Mouse (Mus musculus) kidney, postnatal 10 days (tissue): ENCODE results near the gene Pkn3.

Experiments
- DNase-seq: peaks from one replicate; pipeline ENCODE4 v3.0.0; 2021; ENCODE audit warnings: mixed read lengths

Pkn3 gene

GRCm38 (mm10) chr2:30063791-30064190 lies 13.7 kb upstream of the Pkn3 start:
- no peak for DNase-seq

DNA sequence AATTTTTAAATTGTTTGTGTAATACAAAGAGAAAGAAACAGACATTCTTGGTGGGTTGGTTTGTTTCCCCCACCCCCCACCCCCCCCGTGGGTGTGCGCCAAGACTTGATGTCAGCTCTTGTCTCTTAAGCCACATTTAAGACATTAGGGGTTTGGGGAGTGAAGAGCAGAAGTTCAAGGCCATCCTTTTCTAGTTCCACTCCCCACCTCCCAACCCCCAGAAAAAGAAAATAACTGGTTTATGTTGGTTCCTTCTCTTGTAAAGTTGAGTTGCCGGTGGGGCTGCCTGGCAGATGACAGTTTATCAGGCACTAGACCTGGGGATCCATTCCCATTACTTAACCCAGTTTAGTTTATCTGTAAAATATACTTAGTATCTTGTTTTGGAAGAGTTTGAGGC lies 13.2 kb upstream of the Pkn3 start:
- DNase-seq: no peak

- DNase-seq: peak; percentile 98
Observed at GRCm38 (mm10) chr2:30066046-30066901, 11.2 kb upstream of the Pkn3 start.

DNA sequence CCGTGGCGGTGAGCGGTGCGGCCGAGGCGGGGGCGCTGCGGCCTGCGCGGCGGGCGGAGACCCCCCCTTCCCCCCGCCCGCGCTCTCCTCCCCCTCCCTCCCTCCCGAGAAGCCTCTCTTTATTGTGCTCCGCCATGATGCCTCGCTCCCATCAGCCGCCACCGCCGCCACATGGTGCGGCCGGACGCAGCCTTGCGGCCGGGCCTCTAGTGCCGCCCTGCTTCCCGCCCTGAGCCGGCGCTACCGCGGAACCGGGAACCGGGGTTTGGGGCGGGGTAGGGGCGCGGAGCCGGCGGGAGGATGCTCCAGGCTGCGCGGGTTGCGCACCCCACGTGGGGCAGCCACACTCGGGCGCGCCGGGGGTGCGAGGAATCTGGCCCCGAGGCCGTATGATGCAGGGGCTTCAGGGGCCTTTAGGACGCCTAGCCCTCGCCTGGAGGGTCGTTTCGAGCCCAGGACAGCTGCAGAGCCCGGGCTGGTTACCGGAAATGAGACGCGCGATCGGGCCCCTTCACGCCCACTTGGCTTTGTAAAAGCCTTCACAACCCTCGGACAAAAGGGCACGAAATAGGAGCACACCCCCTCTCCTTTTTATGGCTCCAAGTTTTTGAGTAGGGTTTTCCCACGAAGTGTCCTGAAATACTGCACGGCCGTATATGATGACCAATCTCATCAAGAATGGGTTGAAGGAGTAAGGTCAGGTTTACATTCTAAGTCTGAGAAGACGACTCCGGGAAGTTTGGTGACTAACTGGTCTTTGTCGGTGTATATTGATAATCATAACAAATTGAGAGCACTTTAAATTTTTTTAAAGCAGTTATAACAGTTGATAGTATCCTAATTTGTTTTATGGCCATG lies 10.2 kb upstream of the Pkn3 start:
- DNase-seq: peak; percentile 66

DNA sequence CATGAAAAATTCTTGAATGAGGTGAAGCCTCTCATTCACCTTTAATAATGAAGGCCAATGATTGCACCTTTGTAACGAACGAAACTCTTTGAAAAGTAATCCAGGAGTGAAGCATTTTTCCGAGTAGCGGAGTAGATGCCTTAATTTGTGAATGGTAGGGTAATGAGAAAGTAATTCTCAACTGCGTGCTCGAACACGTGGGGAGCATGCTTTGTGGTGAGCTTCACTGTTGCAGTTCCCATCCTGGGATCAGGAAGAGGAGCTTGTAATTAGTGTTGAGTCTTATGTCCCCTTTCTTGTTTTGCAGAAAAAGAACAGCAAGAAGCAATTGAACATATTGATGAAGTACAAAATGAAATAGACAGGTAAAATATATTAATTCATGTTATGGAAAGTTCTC lies 9.5 kb upstream of the Pkn3 start:
- DNase-seq: no peak

DNA sequence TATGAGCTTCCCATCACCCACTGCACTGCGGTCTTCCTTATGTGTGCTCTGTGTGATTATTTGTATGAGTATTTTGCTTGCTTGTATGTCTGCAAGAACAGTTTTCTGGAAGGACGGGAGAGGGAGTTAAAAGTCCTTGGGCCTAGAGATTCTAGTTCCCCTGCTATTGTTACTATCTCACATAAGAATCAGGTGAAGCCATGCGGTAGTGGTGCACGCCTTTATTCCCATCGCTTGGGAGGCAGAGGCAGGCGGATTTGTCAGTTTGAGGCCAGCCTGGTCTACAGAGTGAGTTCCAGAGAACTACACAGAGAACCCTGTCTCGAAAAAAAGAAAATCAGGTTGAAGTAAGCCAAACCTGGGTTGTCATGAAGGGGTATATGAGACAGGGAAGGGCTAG lies 4.6 kb upstream of the Pkn3 start:
- no peak for DNase-seq

GRCm38 (mm10) chr2:30073285-30073684 lies 4.2 kb upstream of the Pkn3 start:
- DNase-seq: no peak

- DNase-seq: no peak
Observed at GRCm38 (mm10) chr2:30075625-30076024, 1.9 kb upstream of the Pkn3 start.

DNA sequence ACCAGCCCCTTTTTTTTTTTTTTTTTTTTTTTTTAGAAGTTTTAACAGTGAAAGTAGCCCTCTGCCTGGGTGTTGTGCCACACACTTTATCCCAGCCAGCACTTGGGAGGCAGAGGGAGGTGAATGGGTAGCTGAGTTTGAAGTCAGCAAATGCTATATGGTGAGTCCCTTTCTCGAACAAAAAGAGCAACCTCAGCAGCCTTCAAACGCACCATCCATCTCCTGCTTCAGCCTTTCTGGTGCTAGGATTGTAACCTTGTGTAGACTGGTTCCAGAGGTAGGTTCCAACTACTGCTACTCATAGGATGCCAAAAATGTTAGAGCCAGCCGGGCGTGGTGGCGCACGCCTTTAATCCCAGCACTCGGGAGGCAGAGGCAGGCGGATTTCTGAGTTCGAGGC lies 1.0 kb upstream of the Pkn3 start:
- no peak for DNase-seq

- peak; percentile 9 for DNase-seq
Observed at GRCm38 (mm10) chr2:30076959-30077358, 525 bp upstream of the Pkn3 start.

- peak; percentile 54 for DNase-seq
Observed at GRCm38 (mm10) chr2:30078349-30078712, 847 bp downstream of the Pkn3 start.

DNA sequence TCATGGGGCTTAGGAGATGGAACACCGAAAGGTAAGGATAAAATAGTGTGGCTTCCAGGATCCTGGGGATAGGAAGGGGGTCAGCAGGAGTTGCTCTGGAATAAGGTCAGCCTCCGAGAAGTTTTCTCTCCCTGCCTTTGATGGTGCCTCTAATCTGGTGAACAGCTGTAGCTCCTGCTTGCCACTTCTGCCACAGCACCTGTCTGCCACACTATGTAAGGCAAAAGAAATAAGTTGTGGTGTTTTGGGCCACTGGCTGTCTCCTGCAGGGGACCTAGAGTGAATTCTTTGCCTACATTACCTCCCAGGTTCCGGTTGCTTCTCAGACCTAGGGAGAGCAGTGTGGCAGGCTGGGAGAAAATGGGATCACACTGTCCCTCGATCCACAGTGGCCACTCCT lies 1.3 kb downstream of the Pkn3 start:
- no peak for DNase-seq

GRCm38 (mm10) chr2:30080181-30080800 lies 2.8 kb downstream of the Pkn3 start:
- DNase-seq: peak; percentile 14

- DNase-seq: no peak
Observed at GRCm38 (mm10) chr2:30084113-30084512, 6.6 kb downstream of the Pkn3 start.

- DNase-seq: no peak
Observed at GRCm38 (mm10) chr2:30084632-30085031, 7.1 kb downstream of the Pkn3 start.

GRCm38 (mm10) chr2:30087310-30087709 lies 9.8 kb downstream of the Pkn3 start:
- no peak for DNase-seq

GRCm38 (mm10) chr2:30091521-30091920 lies 14.0 kb downstream of the Pkn3 start:
- no peak for DNase-seq

- DNase-seq: no peak
Observed at GRCm38 (mm10) chr2:30092280-30092918, 14.9 kb downstream of the Pkn3 start.

GRCm38 (mm10) chr2:30093471-30094207 lies 16.2 kb downstream of the Pkn3 start, which contains the start of gene Zdhhc12:
TSS of gene Zdhhc12 (minus strand) at chr2:30093648.
- DNase-seq: peak; percentile 97

DNA sequence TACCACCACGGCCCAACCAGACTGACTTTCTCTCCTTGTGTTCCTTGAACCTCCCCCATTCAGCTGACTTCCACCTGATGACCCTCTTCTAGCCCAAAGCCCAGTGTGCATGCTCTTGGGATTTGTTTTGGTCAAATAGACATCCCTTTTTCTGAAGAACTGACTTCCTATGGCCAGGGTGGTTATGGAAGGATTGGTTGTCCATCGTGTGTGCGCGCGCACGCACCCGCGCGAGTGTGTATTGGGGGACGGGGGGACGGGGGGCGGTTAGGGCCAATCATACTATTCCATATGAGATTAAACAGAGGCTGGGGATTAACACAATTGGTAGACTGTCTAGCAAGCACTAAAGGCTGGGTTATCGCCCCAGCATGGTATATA lies 16.7 kb downstream of the Pkn3 start:
- DNase-seq: peak; percentile 27

DNA sequence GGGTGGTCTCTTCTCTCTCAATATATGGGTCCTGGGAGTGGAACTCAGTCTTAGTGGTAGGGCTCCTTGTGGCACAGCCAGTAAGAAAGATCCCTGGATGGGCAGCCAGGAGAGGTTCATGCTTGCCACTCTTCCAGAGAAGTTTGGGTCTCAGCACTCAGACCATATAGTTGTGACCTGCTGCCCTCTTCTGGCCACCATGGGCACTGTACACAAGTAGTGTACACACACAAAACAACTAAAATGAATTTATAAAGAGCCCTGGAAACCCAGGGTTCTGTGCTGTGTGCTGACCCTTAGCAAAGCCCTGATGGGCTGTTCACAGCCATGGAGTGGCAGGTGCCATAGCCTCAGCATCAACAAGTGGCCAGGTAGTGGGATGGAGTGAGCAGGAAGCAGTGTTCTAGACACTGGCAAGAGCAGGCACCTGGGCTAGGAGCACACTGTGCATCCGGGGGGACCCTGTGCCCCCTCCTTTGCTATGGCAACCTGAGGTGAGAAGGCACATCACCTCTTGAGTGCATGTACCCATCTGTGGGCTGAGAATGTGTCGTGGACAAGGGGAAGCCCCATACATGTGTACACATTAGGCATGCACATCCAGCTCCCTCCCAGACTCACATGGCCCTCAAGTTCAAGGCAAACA lies 18.5 kb downstream of the Pkn3 start:
- DNase-seq: peak; percentile 81

DNA sequence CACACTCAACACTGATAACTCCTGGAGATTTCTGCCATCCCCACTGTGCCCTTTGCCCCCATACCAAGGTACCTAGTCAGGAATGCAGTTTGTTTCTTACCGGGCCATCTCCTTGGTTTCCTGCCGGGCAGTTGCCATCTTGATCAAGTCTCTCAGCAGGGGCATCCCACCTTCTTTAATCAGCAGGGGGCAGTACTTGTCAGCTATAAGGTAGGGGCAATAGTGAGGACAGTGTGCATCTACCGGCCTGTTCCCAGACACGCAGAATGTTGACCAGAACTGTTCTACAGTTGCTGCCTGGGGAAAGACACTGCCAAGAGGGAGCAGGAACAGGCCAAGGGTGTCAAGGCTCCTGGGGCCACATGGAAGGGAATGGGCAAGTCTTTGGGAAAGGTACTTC lies 22.7 kb downstream of the Pkn3 start:
- peak; percentile 19 for DNase-seq
